Mouse (Mus musculus): ENCODE data around the gene Auts2.

DNA sequence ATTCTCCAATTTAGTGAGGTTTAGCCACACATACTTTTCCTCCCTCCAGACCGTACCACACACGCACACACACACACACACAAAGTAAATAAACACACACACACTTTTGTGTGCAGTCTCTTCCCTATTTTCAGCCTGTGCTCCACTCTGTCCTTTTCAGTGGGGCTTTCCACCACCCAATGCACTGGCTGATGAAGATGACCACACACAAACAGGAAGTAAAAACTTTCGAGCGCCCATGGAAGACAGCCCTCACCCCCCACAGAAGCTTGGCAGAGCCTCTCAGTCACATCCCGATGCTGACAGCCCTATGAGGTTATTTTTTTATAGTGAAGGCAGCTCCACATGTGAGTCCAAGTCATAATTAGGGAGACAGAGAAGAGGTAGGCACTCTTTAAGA, 185.4 kb downstream of the Auts2 start:
- TF ChIP-seq CTCF (IDR thresholded peaks at IDR 0.05; ENCODE audit: insufficient read depth, low read length) (no peak), POLR2A (IDR thresholded peaks at IDR 0.05; ENCODE audit: borderline replicate concordance, extremely low read depth, low read depth, low read length) (no peak)

Data from lung, adult 2 months (tissue).